Mouse (Mus musculus) c-Kit-positive CD71-positive TER-119-negative erythroid progenitor cells, embryonic 14.5 days (primary cell): Measurements from ENCODE around the gene Srrm1.
A peak's percentile ranks its signal among the peaks of the same experiment; 100 is the strongest.

Experiments used
- DNase-seq: peaks from one replicate; pipeline ENCODE4 v3.0.0-alpha.2; 2013; ENCODE audit warnings: low read depth

Srrm1 gene

DNA sequence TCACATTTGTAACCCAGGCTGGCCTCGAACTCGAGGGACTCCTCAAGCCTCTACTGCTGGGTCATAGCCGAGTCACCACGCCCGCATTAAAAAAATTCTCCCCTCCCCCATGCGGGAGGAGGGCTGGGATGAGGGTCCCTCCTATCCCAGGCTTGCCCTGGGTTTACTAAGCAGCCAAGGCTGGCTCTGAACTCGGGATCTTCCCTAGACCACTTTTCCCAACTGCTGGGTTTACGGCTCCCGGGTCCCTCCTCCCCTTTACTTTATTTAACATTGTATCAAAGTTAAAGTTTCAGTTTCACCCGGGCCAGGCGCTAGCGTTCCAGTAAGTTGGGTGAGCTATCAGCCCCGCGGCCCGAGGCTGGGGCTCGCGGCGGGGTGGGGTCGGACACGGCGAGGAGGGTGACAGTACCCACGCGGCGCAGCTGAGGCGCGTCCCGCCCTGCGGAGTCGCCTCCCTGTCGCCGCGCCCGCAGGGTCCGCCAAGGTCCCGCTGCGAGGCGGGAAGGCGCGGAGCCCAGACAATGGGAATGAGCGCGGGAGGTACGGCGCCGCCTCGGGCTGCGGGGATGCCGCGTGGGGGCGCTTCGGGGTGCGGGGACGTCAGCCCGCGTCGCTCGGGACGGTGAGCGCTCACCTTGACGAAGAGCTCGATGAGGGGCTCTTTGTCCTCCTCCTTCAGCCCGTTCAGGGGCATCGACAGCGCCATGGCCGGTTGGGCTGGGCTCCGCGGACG lies 81.1 kb downstream of the Srrm1 start:
- peak; percentile 50 for DNase-seq

DNA sequence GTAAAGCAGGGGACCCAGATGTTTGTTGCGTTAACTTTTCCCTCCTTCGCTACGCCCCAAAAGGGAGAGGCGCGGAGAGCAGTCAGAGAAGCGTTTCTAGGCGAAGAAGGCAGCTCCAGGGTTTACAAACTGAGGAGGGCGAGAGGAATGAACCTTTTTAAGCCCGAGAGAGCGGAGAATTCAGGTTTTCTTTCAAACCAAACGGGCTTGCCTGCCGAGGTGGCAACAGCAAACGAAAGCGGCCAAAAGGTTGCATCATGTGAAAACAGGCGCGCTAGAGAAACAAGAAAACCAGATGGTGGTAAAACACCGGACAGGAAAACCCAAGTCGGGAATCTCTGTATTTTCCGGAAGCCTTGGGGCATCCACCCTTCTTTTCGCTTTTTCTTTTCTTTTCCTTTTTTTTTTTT lies 81.7 kb downstream of the Srrm1 start:
- peak; percentile 49 for DNase-seq
